Mouse (Mus musculus) ES-E14 (cell line): ENCODE measurements around the gene Cul7. TPM values are rescaled to one million over a fixed set of nuclear protein-coding genes. Genes with fewer than 3 reads are reported as not detected.

ENCODE experiments used
- DNase-seq: peaks from one replicate; pipeline ENCODE4 v3.0.0-alpha.2; 2013; ENCODE audit warnings: low read depth, low spot score
- H3K27ac ChIP-seq: 2 replicates; pipeline ENCODE4 v1.5.1; 2012; ENCODE audit warnings: low read depth, mild to moderate bottlenecking, low read length, moderate library complexity, mixed read lengths; ENCODE audit not compliant: poor library complexity, insufficient read depth, severe bottlenecking
- H3K36me3 ChIP-seq: 2 replicates; pipeline ENCODE4 v1.6.1; 2012; ENCODE audit warnings: mild to moderate bottlenecking, low read length, moderate library complexity, mixed read lengths; ENCODE audit not compliant: control insufficient read depth, poor library complexity, insufficient read depth, severe bottlenecking
- H3K4me1 ChIP-seq, 2 experiments: fragments of 150-350 bp in 1 of 2; sonication (generic) in 1 of 2; 2 replicates each; pipeline ENCODE4 v1.6.1; 2012; ENCODE audit warnings: low read length in 2 of 2, mild to moderate bottlenecking in 1 of 2, mixed read lengths in 1 of 2; ENCODE audit not compliant: control insufficient read depth in 2 of 2, insufficient read depth in 2 of 2, poor library complexity in 1 of 2
- H3K4me3 ChIP-seq, 2 experiments: fragments of 150-350 bp in 1 of 2; sonication (generic) in 1 of 2; 2 replicates each; pipeline ENCODE4 v1.5.1; 2012; ENCODE audit warnings: low read length in 2 of 2, low read depth in 1 of 2, mild to moderate bottlenecking in 1 of 2, mixed read lengths in 1 of 2; ENCODE audit not compliant: insufficient read depth in 1 of 2, poor library complexity in 1 of 2, severe bottlenecking in 1 of 2
- H3K9ac ChIP-seq: 2 replicates; pipeline ENCODE4 v1.6.1; 2012; ENCODE audit warnings: low read depth, mild to moderate bottlenecking, low read length, mixed read lengths; ENCODE audit not compliant: poor library complexity, insufficient read depth, severe bottlenecking
- H3K9me3 ChIP-seq: fragments of 150-350 bp; sonication (generic); 2 replicates; pipeline ENCODE4 v1.6.1; 2012; ENCODE audit warnings: low read depth, mild to moderate bottlenecking, low read length; ENCODE audit not compliant: control insufficient read depth, insufficient read depth
- CHD2 ChIP-seq: IDR thresholded peaks from 2 replicates; pipeline ENCODE4 v1.6.1; 2014; ENCODE audit warnings: mild to moderate bottlenecking, low read depth, low read length, inconsistent platforms
- HCFC1 ChIP-seq: IDR thresholded peaks from 2 replicates; pipeline ENCODE4 v1.6.1; 2012; ENCODE audit warnings: low read length, inconsistent platforms, borderline replicate concordance; ENCODE audit not compliant: insufficient read depth
- MAFK ChIP-seq: IDR thresholded peaks from 2 replicates; pipeline ENCODE4 v1.6.1; 2014; ENCODE audit warnings: mild to moderate bottlenecking, low read depth, low read length, inconsistent platforms; ENCODE audit not compliant: insufficient read depth
- ZC3H11A ChIP-seq: IDR thresholded peaks from 2 replicates; pipeline ENCODE4 v1.6.1; 2012; ENCODE audit warnings: low read depth, mild to moderate bottlenecking, inconsistent platforms, low read length, borderline replicate concordance
- ZNF384 ChIP-seq: IDR thresholded peaks from 2 replicates; pipeline ENCODE4 v1.6.1; 2012; ENCODE audit warnings: low read depth, low read length, inconsistent platforms
- in situ Hi-C, 2 experiments: fragments of 600-800 bp; cut with MboI; formaldehyde crosslinking; loops; one replicate each; pipeline ENCODE4 v1.15.1; 2025; ENCODE audit warnings: low sequenced_read_pairs in 2 of 2, inconsistent platforms in 1 of 2; ENCODE audit not compliant: unreplicated experiment in 2 of 2
- total RNA-seq: library from RNA; depleted of rRNA; stranded (reverse); fragments of 300-350 nt; gene quantifications from 2 replicates; pipeline ENCODE4 v1.2.3, GENCODE M21; 2012

Cul7 gene
- total RNA-seq, 1 experiment, result 96.1 TPM

DNA sequence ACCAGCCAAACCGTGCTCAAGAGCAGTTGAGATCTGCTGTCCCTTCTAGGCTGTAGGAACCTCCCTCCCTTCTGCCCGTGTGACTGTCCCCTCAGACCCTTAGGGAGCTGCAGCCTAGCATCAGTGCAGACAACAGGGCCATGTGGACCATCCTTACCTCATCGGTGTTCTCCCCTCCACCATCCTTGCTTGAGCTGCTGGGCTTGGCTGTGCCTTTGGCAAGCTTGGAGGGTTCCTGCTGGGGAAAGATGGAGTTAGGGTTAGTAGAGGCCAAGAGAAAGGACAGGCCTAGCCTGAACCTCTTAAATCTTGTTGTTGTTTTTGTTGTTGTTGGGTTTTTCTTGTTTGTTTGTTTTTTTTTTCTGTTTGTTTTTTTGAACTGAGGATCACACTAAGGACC is 49.8 kb downstream of the Cul7 start:
- H3K36me3 ChIP-seq, result peaks cover 13% of the 10 kb centered on the region; the same call in 1 of the 2 replicates
- peaks cover 7 to 12% of the 10 kb centered on the region in 2 experiments; a peak in 3 of 4 replicates for H3K4me1 ChIP-seq
- no peak for TF ChIP-seq MAFK
- no peak for TF ChIP-seq CHD2
- TF ChIP-seq HCFC1, result no peak
- no peak for TF ChIP-seq ZNF384
- no peak for TF ChIP-seq ZC3H11A
- H3K4me3 ChIP-seq, result no peak overlapping the region
- H3K27ac ChIP-seq, result no peak overlapping the region
- H3K9me3 ChIP-seq, result no peaks in the 10 kb centered on the region
- in situ Hi-C loops, result no loop called here
- no peak for DNase-seq
- H3K9ac ChIP-seq, result no peak overlapping the region

DNA sequence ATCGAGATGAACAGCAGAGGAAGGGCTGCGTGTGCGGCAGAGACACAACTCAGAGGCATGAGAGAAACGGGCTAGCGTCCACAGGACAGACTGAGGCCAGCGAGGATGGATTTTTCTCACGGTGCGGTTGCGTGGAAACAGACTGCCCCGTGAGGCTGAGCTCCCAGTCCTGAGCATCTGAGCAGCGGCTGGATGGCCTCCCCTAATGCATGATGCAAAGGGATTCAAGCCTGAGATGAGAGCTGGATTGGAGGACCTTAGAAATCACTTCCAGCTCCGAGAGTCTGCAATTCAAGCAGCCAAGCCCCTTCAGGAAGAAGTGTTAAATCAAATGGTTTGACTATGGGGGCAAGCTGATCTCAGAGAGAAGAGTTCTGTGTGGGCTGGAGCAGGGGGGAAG is 51.4 kb downstream of the Cul7 start:
- in situ Hi-C loops, result no loop called here
- H3K27ac ChIP-seq, result no peak overlapping the region
- peaks cover 11% of the 10 kb centered on the region; the same call in 1 of the 2 replicates for H3K36me3 ChIP-seq
- DNase-seq, result no peak
- no peak for TF ChIP-seq CHD2
- TF ChIP-seq MAFK, result no peak
- TF ChIP-seq ZC3H11A, result no peak
- TF ChIP-seq HCFC1, result no peak
- no peak for TF ChIP-seq ZNF384
- no peaks in the 10 kb centered on the region for H3K9me3 ChIP-seq
- H3K4me3 ChIP-seq, result no peak overlapping the region
- peaks cover 9 to 12% of the 10 kb centered on the region in 2 experiments for H3K4me1 ChIP-seq
- no peak overlapping the region for H3K9ac ChIP-seq

DNA sequence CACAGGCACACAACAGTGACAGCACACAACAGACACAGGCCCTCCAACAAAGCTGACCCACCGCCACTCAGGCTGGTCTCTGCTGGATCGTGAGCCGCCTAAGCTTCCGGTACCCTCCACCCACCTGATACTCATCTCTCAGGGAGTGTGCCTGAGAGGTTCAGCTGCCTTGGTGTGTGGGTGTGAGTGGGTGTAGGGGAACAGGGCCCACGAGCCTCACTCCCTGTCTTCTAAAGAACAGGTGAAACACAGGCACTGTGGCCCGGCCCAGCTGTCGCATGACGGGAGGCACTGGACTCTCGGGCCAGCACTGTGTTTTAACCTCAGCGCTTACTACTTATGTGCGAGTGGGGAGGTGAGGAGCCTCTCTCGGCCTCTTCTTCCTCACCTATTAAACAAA is 52.0 kb downstream of the Cul7 start:
- Histone ChIP-seq H3K27ac (no peak overlapping the region), H3K36me3 (peaks cover 11% of the 10 kb centered on the region; the same call in 1 of the 2 replicates), H3K4me3 (no peak overlapping the region)

DNA sequence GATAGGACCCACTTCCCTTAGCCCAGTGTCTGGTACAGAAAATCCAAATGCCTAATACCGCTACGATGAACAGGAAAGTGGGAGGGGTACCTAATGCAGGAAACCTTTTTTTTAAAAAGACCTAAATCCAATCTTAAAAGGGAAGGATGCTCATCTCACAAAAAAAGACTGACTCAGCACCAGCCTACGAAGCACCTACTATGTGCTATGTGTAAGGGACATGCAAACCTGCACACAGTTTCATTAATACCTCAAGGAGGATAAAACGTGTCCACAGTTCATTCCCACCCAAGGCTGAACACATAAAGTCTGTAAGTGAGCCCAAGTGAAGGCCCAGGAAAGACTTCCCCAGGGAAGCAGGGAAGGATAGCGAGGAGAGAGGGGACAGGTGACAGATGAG is 52.4 kb downstream of the Cul7 start:
- H3K36me3 ChIP-seq, result peaks cover 11% of the 10 kb centered on the region; the same call in 1 of the 2 replicates
- H3K27ac ChIP-seq, result no peak overlapping the region
- no peak for TF ChIP-seq HCFC1
- TF ChIP-seq ZC3H11A, result no peak
- no peak for TF ChIP-seq MAFK
- in situ Hi-C loops, result no loop called here
- H3K9me3 ChIP-seq, result no peaks in the 10 kb centered on the region
- no peak overlapping the region for H3K9ac ChIP-seq
- no peak for DNase-seq
- no peak overlapping the region for H3K4me3 ChIP-seq
- H3K4me1 ChIP-seq, result peaks cover 9 to 12% of the 10 kb centered on the region in 2 experiments

More for the DNA sequence above, 52.0 kb downstream of the Cul7 start:
- TF ChIP-seq ZC3H11A, result no peak
- no peak for TF ChIP-seq HCFC1
- no peak for TF ChIP-seq ZNF384
- no peak for TF ChIP-seq MAFK
- TF ChIP-seq CHD2, result no peak
- DNase-seq, result no peak
- H3K4me1 ChIP-seq, result peaks cover 9 to 12% of the 10 kb centered on the region in 2 experiments
- no peaks in the 10 kb centered on the region for H3K9me3 ChIP-seq
- in situ Hi-C loops, result no loop called here
- H3K9ac ChIP-seq, result no peak overlapping the region
